Mouse (Mus musculus): ENCODE measurements around the gene Ivns1abp. TPM values are rescaled to one million over a fixed set of nuclear protein-coding genes. Genes with fewer than 3 reads are reported as not detected.

Gene Ivns1abp
- total RNA-seq, 1 experiment from 2014 or later = 467 TPM

GRCm38 (mm10) chr1:151409827-151410226, 65.5 kb downstream of the Ivns1abp start:
- no peak for ATAC-seq (replicated peaks; ENCODE audit: low read depth, poor library complexity, severe bottlenecking)

Other genes with a start within 250 kb of the Ivns1abp start
- 0.69 TPM in 1 of 2 replicates, not detected in the other for gene Gm47985, start 161.9 kb upstream of the Ivns1abp start, total RNA-seq (2017)
- gene Gm8947, start 152.1 kb upstream of the Ivns1abp start, total RNA-seq (2017) = not detected in 2 replicates
- gene Gm47995, start 146.0 kb upstream of the Ivns1abp start, total RNA-seq (2017) = not detected in 2 replicates
- gene 3110040M04Rik, start 140.4 kb upstream of the Ivns1abp start, total RNA-seq (2017) = not detected in 2 replicates
- 1.6 and 4.8 TPM in 2 replicates for gene Gm47996, start 134.3 kb upstream of the Ivns1abp start, total RNA-seq (2017)
- 26.3 and 31.0 TPM in 2 replicates for gene Swt1, start 84.0 kb downstream of the Ivns1abp start, total RNA-seq (2017)
- gene Trmt1l, start 84.1 kb downstream of the Ivns1abp start, total RNA-seq (2017) = 26.3 and 28.6 TPM in 2 replicates
- 113 and 114 TPM in 2 replicates for gene Rnf2, start 156.5 kb downstream of the Ivns1abp start, total RNA-seq (2017)
- 7.9 and 13.9 TPM in 2 replicates for gene Fam129a, start 226.7 kb downstream of the Ivns1abp start, total RNA-seq (2017)